Mouse (Mus musculus): ENCODE data around the gene Cox10. TPM values are rescaled to one million over a fixed set of nuclear protein-coding genes. Genes with fewer than 3 reads are reported as not detected.

Cox10 gene
- polyA plus RNA-seq, 1 experiment from 2014 or later: 17.7 TPM

- ATAC-seq: no peak
Measured at GRCm38 (mm10) chr11:63965437-63965836, 113.8 kb downstream of the Cox10 start.

GRCm38 (mm10) chr11:63957207-63957606 is 122.1 kb downstream of the Cox10 start:
- POLR2A ChIA-PET: no interaction called here
- no peak for DNase-seq (ENCODE audit: low read depth, low spot score)
- no peaks in the 10 kb centered on the region for H3K27me3 ChIP-seq
- in situ Hi-C loops (cut with MboI; ENCODE audit: low pct_unique_long_range_greater_than_20kb): no loop called here
- ATAC-seq: no peak
- no peak for TF ChIP-seq CTCF (IDR thresholded peaks at IDR 0.05)
- CTCF ChIA-PET: no interaction called here

More at GRCm38 (mm10) chr11:63965437-63965836, 113.8 kb downstream of the Cox10 start:
- POLR2A ChIA-PET: no interaction called here
- no peak for DNase-seq (ENCODE audit: low read depth, low spot score)
- in situ Hi-C loops (cut with MboI; ENCODE audit: low pct_unique_long_range_greater_than_20kb): no loop called here
- TF ChIP-seq CTCF (IDR thresholded peaks at IDR 0.05): no peak
- CTCF ChIA-PET: no interaction called here
- H3K27me3 ChIP-seq: no peaks in the 10 kb centered on the region

GRCm38 (mm10) chr11:63956748-63957147 is 122.5 kb downstream of the Cox10 start:
- TF ChIP-seq CTCF (IDR thresholded peaks at IDR 0.05): no peak
- DNase-seq (ENCODE audit: low read depth, low spot score) (no peak), ATAC-seq (no peak)
- ChIA-PET CTCF (no interaction called here), POLR2A (no interaction called here)
- no peaks in the 10 kb centered on the region for H3K27me3 ChIP-seq
- in situ Hi-C loops (cut with MboI; ENCODE audit: low pct_unique_long_range_greater_than_20kb): no loop called here

GRCm38 (mm10) chr11:63953887-63954286 is 125.4 kb downstream of the Cox10 start:
- in situ Hi-C loops (cut with MboI; ENCODE audit: low pct_unique_long_range_greater_than_20kb): no loop called here
- ChIA-PET CTCF (no interaction called here), POLR2A (interaction anchor here (1.4 kb wide), 1 partner anchor 9 kb away, joined by 3 read pairs; no protein-coding TSS in a partner anchor)
- no peak for ATAC-seq
- H3K27me3 ChIP-seq: no peaks in the 10 kb centered on the region
- no peak for TF ChIP-seq CTCF (IDR thresholded peaks at IDR 0.05)
- no peak for DNase-seq (ENCODE audit: low read depth, low spot score)

- no peak for DNase-seq (ENCODE audit: low read depth, low spot score)
- no peak for TF ChIP-seq CTCF (IDR thresholded peaks at IDR 0.05)
- CTCF ChIA-PET: no interaction called here
Measured at GRCm38 (mm10) chr11:63952743-63953191, 126.5 kb downstream of the Cox10 start.

GRCm38 (mm10) chr11:63951831-63952631 is 127.2 kb downstream of the Cox10 start:
- POLR2A ChIA-PET: interaction anchor here (0.5 kb wide), 1 partner anchor 37 kb away, joined by 3 read pairs; no protein-coding TSS in a partner anchor
- DNase-seq (ENCODE audit: low read depth, low spot score) (no peak), ATAC-seq (peak; percentile 5)
- no peak for TF ChIP-seq CTCF (IDR thresholded peaks at IDR 0.05)
- H3K27me3 ChIP-seq: no peaks in the 10 kb centered on the region
- in situ Hi-C loops (cut with MboI; ENCODE audit: low pct_unique_long_range_greater_than_20kb): no loop called here
- CTCF ChIA-PET: no interaction called here

More at GRCm38 (mm10) chr11:63952743-63953191, 126.5 kb downstream of the Cox10 start:
- peak; percentile 52 for ATAC-seq
- POLR2A ChIA-PET: no interaction called here
- H3K27me3 ChIP-seq: no peaks in the 10 kb centered on the region
- in situ Hi-C loops (cut with MboI; ENCODE audit: low pct_unique_long_range_greater_than_20kb): no loop called here

- no peak for TF ChIP-seq CTCF (IDR thresholded peaks at IDR 0.05)
- CTCF ChIA-PET: interaction anchor here (0.9 kb wide), 1 partner anchor 16 kb away, joined by 4 read pairs; no protein-coding TSS in a partner anchor
- in situ Hi-C loops (cut with MboI; ENCODE audit: low pct_unique_long_range_greater_than_20kb): no loop called here
- H3K27me3 ChIP-seq: no peaks in the 10 kb centered on the region
- DNase-seq (ENCODE audit: low read depth, low spot score) (no peak), ATAC-seq (no peak)
- POLR2A ChIA-PET: no interaction called here
Measured at GRCm38 (mm10) chr11:63948371-63948770, 130.9 kb downstream of the Cox10 start.

- in situ Hi-C loops (cut with MboI; ENCODE audit: low pct_unique_long_range_greater_than_20kb): no loop called here
- no peak for ATAC-seq
Measured at GRCm38 (mm10) chr11:63947024-63947423, 132.2 kb downstream of the Cox10 start.

GRCm38 (mm10) chr11:63943947-63944346 is 135.3 kb downstream of the Cox10 start:
- ChIA-PET CTCF (no interaction called here), POLR2A (no interaction called here)
- no peak for ATAC-seq
- no peak for TF ChIP-seq CTCF (IDR thresholded peaks at IDR 0.05)
- in situ Hi-C loops (cut with MboI; ENCODE audit: low pct_unique_long_range_greater_than_20kb): no loop called here
- H3K27me3 ChIP-seq: peaks cover 2% of the 10 kb centered on the region
- no peak for DNase-seq (ENCODE audit: low read depth, low spot score)

More at GRCm38 (mm10) chr11:63947024-63947423, 132.2 kb downstream of the Cox10 start:
- no peak for DNase-seq (ENCODE audit: low read depth, low spot score)
- H3K27me3 ChIP-seq: no peaks in the 10 kb centered on the region
- no peak for TF ChIP-seq CTCF (IDR thresholded peaks at IDR 0.05)
- ChIA-PET POLR2A (no interaction called here), CTCF (no interaction called here)

GRCm38 (mm10) chr11:63943268-63943890 is 135.9 kb downstream of the Cox10 start:
- DNase-seq (ENCODE audit: low read depth, low spot score) (no peak), ATAC-seq (no peak)
- in situ Hi-C loops (cut with MboI; ENCODE audit: low pct_unique_long_range_greater_than_20kb): no loop called here
- ChIA-PET CTCF (no interaction called here), POLR2A (no interaction called here)
- no peak for TF ChIP-seq CTCF (IDR thresholded peaks at IDR 0.05)
- H3K27me3 ChIP-seq: peaks cover 8% of the 10 kb centered on the region

GRCm38 (mm10) chr11:63942177-63942576 is 137.1 kb downstream of the Cox10 start:
- TF ChIP-seq CTCF (IDR thresholded peaks at IDR 0.05): no peak
- H3K27me3 ChIP-seq: peaks cover 9% of the 10 kb centered on the region
- in situ Hi-C loops (cut with MboI; ENCODE audit: low pct_unique_long_range_greater_than_20kb): no loop called here
- no peak for DNase-seq (ENCODE audit: low read depth, low spot score)
- CTCF ChIA-PET: no interaction called here
- POLR2A ChIA-PET: no interaction called here
- no peak for ATAC-seq
